Mouse (Mus musculus): Measurements from ENCODE around the gene Slc6a6. TPM values are rescaled to one million over a fixed set of nuclear protein-coding genes. Genes with fewer than 3 reads are reported as not detected.

Slc6a6 gene
- polyA plus RNA-seq, 1 experiment from 2014 or later: 64.0 TPM

DNA sequence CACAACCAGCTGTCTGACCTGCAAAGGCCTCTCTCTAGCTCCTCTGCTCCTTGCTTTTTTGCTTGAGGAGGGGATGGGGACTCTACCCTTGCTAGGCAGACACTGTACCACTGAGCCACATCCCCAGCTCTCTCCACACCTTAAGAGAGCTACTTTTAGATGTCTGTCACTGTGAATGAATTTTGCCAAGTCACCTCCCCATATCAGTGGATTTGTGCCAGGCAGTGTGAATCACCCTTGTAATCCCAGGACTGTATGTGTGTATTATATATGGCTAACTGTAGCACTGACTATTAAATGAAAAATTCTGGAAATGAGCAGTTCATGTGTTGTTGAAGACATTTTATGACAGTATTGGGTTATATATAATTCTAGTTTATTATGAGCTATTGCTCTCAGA lies 5.4 kb downstream of the Slc6a6 start:
- H3K4me1 ChIP-seq (replicated peaks; ENCODE audit: control insufficient read depth, insufficient read depth, low read length): peaks cover 10% of the 10 kb centered on the region
- no peaks in the 10 kb centered on the region for H3K9me3 ChIP-seq (ENCODE audit: control insufficient read depth, low read length)
- H3K36me3 ChIP-seq (ENCODE audit: control insufficient read depth, insufficient read depth, low read length): no peaks in the 10 kb centered on the region
- no peaks in the 10 kb centered on the region for H3K27me3 ChIP-seq (ENCODE audit: control insufficient read depth, insufficient read depth, low read length)
- H3K4me3 ChIP-seq (ENCODE audit: low read depth, low read length): no peak overlapping the region
- no peak for DNase-seq (ENCODE audit: low spot score)
- H3K27ac ChIP-seq (ENCODE audit: low read depth, low read length): no peak overlapping the region
- ATAC-seq (ENCODE audit: low FRiP score): no peak
- H3K9ac ChIP-seq (ENCODE audit: low read depth, low read length): no peak overlapping the region
- H3K4me2 ChIP-seq (replicated peaks; ENCODE audit: low read depth, low read length): no peak overlapping the region

DNA sequence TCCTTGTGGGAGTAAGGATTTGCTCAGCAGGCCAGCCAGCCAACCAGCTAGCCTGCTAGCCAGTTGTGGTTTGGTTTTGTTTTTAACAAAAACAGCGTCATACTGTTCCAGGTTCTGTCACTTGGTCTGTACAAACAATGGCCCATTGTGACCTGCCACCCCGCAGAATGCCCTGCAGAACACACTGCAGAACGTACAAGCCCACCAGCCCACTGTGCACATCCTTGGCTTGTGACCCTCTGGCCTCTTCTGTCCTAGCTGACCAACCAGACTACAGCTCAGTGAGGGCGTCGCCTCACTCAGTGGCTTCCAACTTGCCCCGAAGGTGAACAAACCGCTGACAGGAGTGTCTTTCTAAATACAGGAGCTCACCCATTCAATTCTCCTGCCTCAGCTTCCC lies 6.4 kb downstream of the Slc6a6 start:
- no peaks in the 10 kb centered on the region for H3K36me3 ChIP-seq (ENCODE audit: control insufficient read depth, insufficient read depth, low read length)
- no peak overlapping the region for H3K27ac ChIP-seq (ENCODE audit: low read depth, low read length)
- no peak overlapping the region for H3K4me2 ChIP-seq (replicated peaks; ENCODE audit: low read depth, low read length)
- no peaks in the 10 kb centered on the region for H3K27me3 ChIP-seq (ENCODE audit: control insufficient read depth, insufficient read depth, low read length)
- no peaks in the 10 kb centered on the region for H3K9me3 ChIP-seq (ENCODE audit: control insufficient read depth, low read length)
- ATAC-seq (ENCODE audit: low FRiP score) (no peak), DNase-seq (ENCODE audit: low spot score) (no peak)
- WGBS: 50% methylated on average over 7 of the region's 7 CpGs
- no peak overlapping the region for H3K4me3 ChIP-seq (ENCODE audit: low read depth, low read length)
- peaks cover 12% of the 10 kb centered on the region for H3K4me1 ChIP-seq (replicated peaks; ENCODE audit: control insufficient read depth, insufficient read depth, low read length)
- H3K9ac ChIP-seq (ENCODE audit: low read depth, low read length): no peak overlapping the region

DNA sequence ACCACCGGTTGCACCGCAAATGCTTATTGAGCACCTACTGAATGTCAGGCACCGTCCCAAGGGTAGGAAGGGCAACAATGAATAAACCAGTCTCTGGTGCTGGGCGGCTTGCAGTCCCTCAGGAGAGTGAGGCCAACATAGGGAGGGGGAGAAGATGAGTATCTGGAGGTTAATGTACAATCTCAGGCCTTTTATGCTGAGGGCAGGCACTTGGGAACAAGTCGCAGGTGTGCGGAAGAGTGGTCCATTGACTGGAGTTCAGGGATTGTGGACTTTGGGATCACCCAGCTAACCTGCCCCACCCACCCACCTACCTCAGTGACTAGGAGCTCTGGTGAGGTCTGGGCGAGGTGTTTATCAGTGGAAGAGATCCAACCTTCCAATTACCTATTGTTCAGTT lies 6.8 kb downstream of the Slc6a6 start:
- Histone ChIP-seq H3K4me1 (replicated peaks; ENCODE audit: control insufficient read depth, insufficient read depth, low read length) (peaks cover 12% of the 10 kb centered on the region), H3K9me3 (ENCODE audit: control insufficient read depth, low read length) (no peaks in the 10 kb centered on the region), H3K36me3 (ENCODE audit: control insufficient read depth, insufficient read depth, low read length) (no peaks in the 10 kb centered on the region), H3K4me2 (replicated peaks; ENCODE audit: low read depth, low read length) (no peak overlapping the region), H3K9ac (ENCODE audit: low read depth, low read length) (no peak overlapping the region), H3K27ac (ENCODE audit: low read depth, low read length) (no peak overlapping the region), H3K4me3 (ENCODE audit: low read depth, low read length) (no peak overlapping the region), H3K27me3 (ENCODE audit: control insufficient read depth, insufficient read depth, low read length) (no peaks in the 10 kb centered on the region)
- 90% methylated on average over 7 of the region's 7 CpGs for WGBS
- DNase-seq (ENCODE audit: low spot score) (no peak), ATAC-seq (ENCODE audit: low FRiP score) (no peak)

DNA sequence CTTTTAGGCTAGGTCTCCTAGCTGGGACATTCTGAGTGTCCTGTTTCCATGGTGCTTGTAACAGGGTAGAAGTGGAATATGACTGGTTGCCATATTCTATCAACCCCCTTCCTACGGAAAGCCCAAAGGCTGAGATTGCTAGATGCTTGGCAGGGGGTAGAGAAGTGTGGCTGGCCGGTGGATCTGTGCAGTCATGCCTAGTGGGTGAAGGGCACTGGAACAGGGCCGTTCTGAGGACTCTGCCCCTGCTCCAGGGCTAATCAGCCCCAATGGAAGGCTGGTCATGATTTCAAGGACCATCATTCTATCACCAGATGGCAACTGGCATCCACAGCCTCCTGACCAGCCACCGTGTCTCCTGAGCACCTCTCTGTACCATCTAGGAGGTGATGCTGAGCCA lies 7.7 kb downstream of the Slc6a6 start:
- no peak overlapping the region for H3K27ac ChIP-seq (ENCODE audit: low read depth, low read length)
- DNase-seq (ENCODE audit: low spot score) (no peak), ATAC-seq (ENCODE audit: low FRiP score) (no peak)
- peaks cover 8% of the 10 kb centered on the region for H3K4me1 ChIP-seq (replicated peaks; ENCODE audit: control insufficient read depth, insufficient read depth, low read length)
- no peaks in the 10 kb centered on the region for H3K9me3 ChIP-seq (ENCODE audit: control insufficient read depth, low read length)
- H3K4me3 ChIP-seq (ENCODE audit: low read depth, low read length): no peak overlapping the region
- no peaks in the 10 kb centered on the region for H3K36me3 ChIP-seq (ENCODE audit: control insufficient read depth, insufficient read depth, low read length)
- H3K27me3 ChIP-seq (ENCODE audit: control insufficient read depth, insufficient read depth, low read length): no peaks in the 10 kb centered on the region
- no peak overlapping the region for H3K9ac ChIP-seq (ENCODE audit: low read depth, low read length)
- H3K4me2 ChIP-seq (replicated peaks; ENCODE audit: low read depth, low read length): no peak overlapping the region
- WGBS: 91% methylated on average over 4 of the region's 4 CpGs

DNA sequence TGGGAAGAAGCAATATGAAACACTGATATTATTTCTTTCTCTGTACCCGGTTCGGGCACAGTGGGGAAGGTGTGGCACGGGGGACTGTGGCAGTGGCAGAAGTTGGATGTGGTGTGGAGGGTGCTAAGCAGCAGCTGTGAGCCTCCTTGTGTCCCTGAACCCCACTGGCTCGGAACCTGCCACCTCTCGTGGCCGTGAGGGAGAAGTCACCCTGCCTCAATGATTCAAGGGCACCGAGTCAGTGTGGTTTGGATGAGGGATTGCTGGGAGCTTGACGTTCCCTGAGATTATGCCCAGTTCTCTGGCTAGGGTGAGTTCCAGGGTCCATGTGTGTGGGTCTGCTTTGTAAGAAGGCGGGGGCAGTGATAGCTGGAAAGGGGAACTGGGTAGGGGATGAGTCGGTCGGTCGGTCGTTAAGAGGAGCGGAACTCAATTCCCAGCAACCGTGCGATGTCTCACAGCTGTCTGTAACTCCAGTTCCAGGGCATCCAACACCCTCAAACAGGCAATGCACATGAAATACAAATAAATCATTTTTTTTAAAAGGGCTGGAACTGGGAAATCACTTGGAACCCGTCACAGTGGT lies 9.5 kb downstream of the Slc6a6 start:
- H3K9ac ChIP-seq (ENCODE audit: low read depth, low read length): no peak overlapping the region
- H3K27ac ChIP-seq (ENCODE audit: low read depth, low read length): no peak overlapping the region
- no peaks in the 10 kb centered on the region for H3K36me3 ChIP-seq (ENCODE audit: control insufficient read depth, insufficient read depth, low read length)
- no peaks in the 10 kb centered on the region for H3K27me3 ChIP-seq (ENCODE audit: control insufficient read depth, insufficient read depth, low read length)
- DNase-seq (ENCODE audit: low spot score) (no peak), ATAC-seq (ENCODE audit: low FRiP score) (no peak)
- no peak overlapping the region for H3K4me2 ChIP-seq (replicated peaks; ENCODE audit: low read depth, low read length)
- WGBS: 87% methylated on average over 17 of the region's 17 CpGs
- H3K4me1 ChIP-seq (replicated peaks; ENCODE audit: control insufficient read depth, insufficient read depth, low read length): peaks cover 2% of the 10 kb centered on the region; the same call in 1 of the 2 replicates
- H3K4me3 ChIP-seq (ENCODE audit: low read depth, low read length): no peak overlapping the region
- no peaks in the 10 kb centered on the region for H3K9me3 ChIP-seq (ENCODE audit: control insufficient read depth, low read length)

DNA sequence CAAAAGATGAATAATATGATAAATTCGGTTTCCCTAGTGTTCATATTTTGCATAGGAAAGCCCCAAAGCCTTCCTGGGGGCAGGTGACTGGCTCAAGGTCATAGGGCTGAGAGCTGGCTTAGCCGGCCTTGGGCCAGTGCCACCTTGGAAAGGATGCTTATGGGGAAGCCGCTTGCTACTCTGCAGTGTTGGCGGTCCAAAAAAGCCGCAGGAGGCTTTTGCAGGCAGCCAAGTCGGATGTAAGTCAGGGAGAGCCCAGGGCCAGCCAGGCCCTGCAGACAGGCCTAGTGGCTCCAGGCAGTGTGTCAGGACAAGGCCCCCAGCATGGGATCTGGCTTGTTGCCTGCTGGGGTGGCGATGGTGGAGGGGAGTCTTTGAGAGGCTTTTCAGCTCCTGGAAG lies 10.8 kb downstream of the Slc6a6 start:
- H3K4me2 ChIP-seq (replicated peaks; ENCODE audit: low read depth, low read length): no peak overlapping the region
- no peaks in the 10 kb centered on the region for H3K36me3 ChIP-seq (ENCODE audit: control insufficient read depth, insufficient read depth, low read length)
- ATAC-seq (ENCODE audit: low FRiP score) (no peak), DNase-seq (ENCODE audit: low spot score) (no peak)
- H3K27me3 ChIP-seq (ENCODE audit: control insufficient read depth, insufficient read depth, low read length): no peaks in the 10 kb centered on the region
- no peak overlapping the region for H3K4me3 ChIP-seq (ENCODE audit: low read depth, low read length)
- WGBS: 56% methylated on average over 7 of the region's 7 CpGs
- H3K27ac ChIP-seq (ENCODE audit: low read depth, low read length): no peak overlapping the region
- H3K9me3 ChIP-seq (ENCODE audit: control insufficient read depth, low read length): no peaks in the 10 kb centered on the region
- H3K9ac ChIP-seq (ENCODE audit: low read depth, low read length): no peak overlapping the region
- peaks cover 2% of the 10 kb centered on the region; the same call in 1 of the 2 replicates for H3K4me1 ChIP-seq (replicated peaks; ENCODE audit: control insufficient read depth, insufficient read depth, low read length)

DNA sequence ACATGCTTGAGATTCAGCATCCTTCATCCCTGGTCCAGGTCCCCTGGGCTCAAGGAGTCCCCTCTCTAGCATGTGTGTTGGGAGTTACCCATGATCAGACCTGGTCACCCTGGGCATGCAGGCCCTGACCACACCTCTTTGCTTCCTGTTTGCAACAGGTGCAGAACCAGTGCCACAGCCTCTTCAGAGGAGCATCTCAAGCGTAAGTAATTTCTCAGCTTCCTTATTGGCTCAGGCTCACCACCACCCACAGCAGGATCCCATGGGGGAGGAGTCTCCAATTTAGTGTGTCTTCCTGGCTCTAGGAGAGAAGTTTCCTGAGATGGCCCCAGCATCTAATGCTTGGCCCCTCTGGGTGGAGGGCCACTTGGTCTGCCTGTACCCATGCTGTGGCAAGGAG lies 15.0 kb downstream of the Slc6a6 start:
- no peak overlapping the region for H3K27ac ChIP-seq (ENCODE audit: low read depth, low read length)
- H3K4me2 ChIP-seq (replicated peaks; ENCODE audit: low read depth, low read length): no peak overlapping the region
- no peaks in the 10 kb centered on the region for H3K27me3 ChIP-seq (ENCODE audit: control insufficient read depth, insufficient read depth, low read length)
- no peak overlapping the region for H3K4me3 ChIP-seq (ENCODE audit: low read depth, low read length)
- H3K9me3 ChIP-seq (ENCODE audit: control insufficient read depth, low read length): no peaks in the 10 kb centered on the region
- H3K4me1 ChIP-seq (replicated peaks; ENCODE audit: control insufficient read depth, insufficient read depth, low read length): peaks cover 2% of the 10 kb centered on the region; the same call in 1 of the 2 replicates
- ATAC-seq (ENCODE audit: low FRiP score): no peak
- H3K9ac ChIP-seq (ENCODE audit: low read depth, low read length): no peak overlapping the region
- DNase-seq (ENCODE audit: low spot score): no peak
- 87% methylated on average over 1 of the region's 1 CpGs for WGBS
- H3K36me3 ChIP-seq (ENCODE audit: control insufficient read depth, insufficient read depth, low read length): no peaks in the 10 kb centered on the region

DNA sequence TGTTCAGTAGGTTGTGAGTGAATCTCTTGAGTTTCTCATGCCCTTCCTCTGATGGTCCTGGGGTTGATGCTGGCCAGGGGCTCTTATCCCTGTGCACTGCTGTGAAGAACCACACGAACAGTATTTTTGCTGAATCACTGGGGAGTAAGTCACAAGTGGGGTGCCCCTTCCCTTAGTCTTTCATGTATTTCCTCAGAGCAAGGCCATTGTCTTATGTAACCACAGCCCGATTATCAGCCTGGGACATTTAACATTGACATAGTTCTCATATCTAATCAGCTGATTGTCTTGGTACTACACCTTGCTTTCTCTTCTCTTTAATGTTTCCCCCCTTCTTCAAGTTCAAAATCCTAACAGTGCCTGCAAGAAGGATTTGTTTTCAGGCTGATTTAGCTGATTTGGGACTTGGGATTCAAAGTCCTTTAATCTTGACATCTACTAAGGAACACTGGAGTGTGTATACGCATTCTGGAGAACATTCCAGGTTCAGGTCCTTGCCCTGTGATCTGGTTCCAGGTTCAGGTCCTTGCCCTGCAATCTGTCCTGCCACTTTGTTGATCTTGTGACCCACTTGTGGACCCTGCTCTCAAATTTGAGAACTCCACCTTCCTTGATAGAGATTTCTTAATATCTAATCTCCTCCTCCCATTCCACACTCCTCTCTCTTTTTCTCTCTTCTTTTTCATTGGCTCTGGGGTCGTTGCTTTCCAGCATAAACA lies 15.8 kb downstream of the Slc6a6 start:
- DNase-seq (ENCODE audit: low spot score): no peak
- Histone ChIP-seq H3K4me3 (ENCODE audit: low read depth, low read length) (no peak overlapping the region), H3K27me3 (ENCODE audit: control insufficient read depth, insufficient read depth, low read length) (no peaks in the 10 kb centered on the region), H3K4me2 (replicated peaks; ENCODE audit: low read depth, low read length) (no peak overlapping the region), H3K36me3 (ENCODE audit: control insufficient read depth, insufficient read depth, low read length) (no peaks in the 10 kb centered on the region), H3K27ac (ENCODE audit: low read depth, low read length) (no peak overlapping the region), H3K4me1 (replicated peaks; ENCODE audit: control insufficient read depth, insufficient read depth, low read length) (peaks cover 2% of the 10 kb centered on the region; the same call in 1 of the 2 replicates), H3K9me3 (ENCODE audit: control insufficient read depth, low read length) (no peaks in the 10 kb centered on the region), H3K9ac (ENCODE audit: low read depth, low read length) (no peak overlapping the region)
- ATAC-seq (ENCODE audit: low FRiP score): no peak
- WGBS: 91% methylated on average over 4 of the region's 4 CpGs
